Mouse (Mus musculus) stomach, postnatal 0 days (tissue): ENCODE results near the gene Atp8a2. TPM values are rescaled to one million over a fixed set of nuclear protein-coding genes. Genes with fewer than 3 reads are reported as not detected.
A peak's percentile ranks its signal among the peaks of the same experiment; 100 is the strongest.

Experiments used
- ATAC-seq: fragments of 200-750 bp; cut with Nextera tagmentation; 2 replicates; pipeline ENCODE4 v1.8.0; 2017; ENCODE audit not compliant: low FRiP score, low TSS enrichment
- DNase-seq: peaks from one replicate; pipeline ENCODE4 v3.0.0-alpha.2; 2016; ENCODE audit warnings: low spot score
- H3K27ac ChIP-seq: fragments of 300-500 bp; sonication (generic); replicated peaks from 2 replicates; pipeline ENCODE4 v1.5.1; 2014; ENCODE audit warnings: mild to moderate bottlenecking, control low read depth
- H3K27me3 ChIP-seq: fragments of 300-500 bp; sonication (generic); 2 replicates; pipeline ENCODE4 v1.6.1; 2014; ENCODE audit warnings: low read length; ENCODE audit not compliant: control insufficient read depth, insufficient read depth
- H3K36me3 ChIP-seq: fragments of 300-500 bp; sonication (generic); 2 replicates; pipeline ENCODE4 v1.6.1; 2014; ENCODE audit warnings: low read length, mixed read lengths; ENCODE audit not compliant: control insufficient read depth, insufficient read depth
- H3K4me1 ChIP-seq: fragments of 300-500 bp; sonication (generic); replicated peaks from 2 replicates; pipeline ENCODE4 v1.6.1; 2014; ENCODE audit warnings: antibody characterized with exemption; ENCODE audit not compliant: control insufficient read depth, insufficient read depth
- H3K4me2 ChIP-seq: fragments of 300-500 bp; sonication (generic); replicated peaks from 2 replicates; pipeline ENCODE4 v1.6.1; 2014; ENCODE audit warnings: low read depth, mild to moderate bottlenecking, control low read depth, moderate library complexity
- H3K4me3 ChIP-seq: fragments of 300-500 bp; sonication (generic); 2 replicates; pipeline ENCODE4 v1.5.1; 2014; ENCODE audit warnings: low read depth, low read length, control low read depth
- H3K9ac ChIP-seq: fragments of 300-500 bp; sonication (generic); 2 replicates; pipeline ENCODE4 v1.6.1; 2014; ENCODE audit warnings: mild to moderate bottlenecking, low read length, control low read depth, mixed read lengths
- H3K9me3 ChIP-seq: fragments of 300-500 bp; sonication (generic); 2 replicates; pipeline ENCODE4 v1.6.1; 2016; ENCODE audit warnings: low read length; ENCODE audit not compliant: control insufficient read depth
- CTCF ChIP-seq: IDR thresholded peaks from 2 replicates; pipeline ENCODE4 v1.5.1; 2016; ENCODE audit warnings: antibody characterized with exemption, low read depth, mild to moderate bottlenecking, moderate library complexity
- EP300 ChIP-seq: optimal IDR thresholded peaks from 2 replicates; pipeline ENCODE3; 2016; ENCODE audit warnings: antibody characterized with exemption
- WGBS: fragments of 180-500 bp; shearing (Covaris S2); extraction: QIAGEN DNeasy Blood & Tissue Kit; methylation state at CpG from one replicate; pipeline ENCODE4 v1.1.7; 2014; 5-methylcytosine and 5-hydroxymethylcytosine counted together
- polyA plus RNA-seq: library from polyadenylated mRNA; unstranded; fragments of >200 nt; fragmentation: Nextera tagmentation; extraction: Ambion mirVana; gene quantifications from 2 replicates; pipeline ENCODE4 v1.2.1, GENCODE M21; 2015

The Atp8a2 gene
- polyA plus RNA-seq, 1 experiment from 2014 or later = 6.3 TPM

- Histone ChIP-seq H3K36me3 (no peaks in the 10 kb centered on the region), H3K9me3 (no peaks in the 10 kb centered on the region), H3K27me3 (no peaks in the 10 kb centered on the region), H3K27ac (no peak overlapping the region), H3K4me2 (no peak overlapping the region), H3K4me1 (no peaks in the 10 kb centered on the region; the same call in 1 of the 2 replicates), H3K9ac (no peak overlapping the region), H3K4me3 (no peak overlapping the region)
- no peak for ATAC-seq
- WGBS = 34% methylated on average over 5 of the region's 5 CpGs
- no peak for DNase-seq
- TF ChIP-seq CTCF (no peak), EP300 (no peak)
Observed at GRCm38 (mm10) chr14:59641856-59642255, 555.1 kb downstream of the Atp8a2 start.

DNA sequence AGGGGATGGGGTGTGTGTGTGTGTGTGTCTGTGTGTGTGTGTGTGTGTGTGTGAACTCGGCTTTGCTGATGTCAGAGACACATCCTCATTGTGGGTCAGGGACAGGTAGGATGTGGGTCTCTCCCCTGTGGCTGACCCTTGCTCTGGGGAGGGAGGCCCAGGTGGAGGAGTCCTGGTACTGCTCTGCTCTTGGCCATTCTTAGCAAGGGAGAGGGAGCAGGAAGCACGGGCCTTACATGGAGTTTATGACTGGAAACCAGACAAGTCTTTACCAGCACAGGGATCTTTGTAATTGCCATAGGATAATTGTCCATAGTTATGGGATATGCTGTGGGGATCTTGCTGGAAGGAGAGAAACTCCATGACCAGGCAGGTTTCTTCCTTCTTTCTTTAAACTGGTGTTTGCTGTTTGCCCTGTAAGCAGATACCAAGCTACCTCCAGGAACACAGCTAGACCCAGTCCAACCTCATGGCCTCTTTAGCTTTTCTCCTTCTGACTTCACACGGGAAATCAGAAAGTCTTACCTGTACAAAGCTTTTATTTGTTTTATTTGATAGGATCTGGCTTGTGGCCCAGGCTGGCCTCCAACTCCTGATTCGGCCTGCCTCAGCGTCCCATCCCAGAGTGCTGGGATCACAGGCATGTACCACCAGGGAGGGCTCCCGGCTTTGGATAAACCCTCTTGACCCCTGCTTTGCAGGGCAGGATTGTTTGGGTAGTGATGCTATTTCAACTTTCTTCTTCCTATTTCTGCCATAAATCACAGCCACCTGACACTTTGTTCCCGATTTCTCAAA, 557.9 kb downstream of the Atp8a2 start:
- no peak overlapping the region for H3K4me2 ChIP-seq
- peak; percentile 55 for DNase-seq
- no peaks in the 10 kb centered on the region for H3K36me3 ChIP-seq
- no peaks in the 10 kb centered on the region for H3K27me3 ChIP-seq
- H3K4me3 ChIP-seq = no peak overlapping the region
- no peak overlapping the region for H3K9ac ChIP-seq
- no peaks in the 10 kb centered on the region for H3K9me3 ChIP-seq
- peak overlapping the region; percentile 49 for H3K27ac ChIP-seq
- ATAC-seq = peak; percentile 71; the same call in 1 of the 2 replicates
- TF ChIP-seq CTCF = no peak
- no peak for TF ChIP-seq EP300
- 32% methylated on average over 7 of the region's 7 CpGs for WGBS
- H3K4me1 ChIP-seq = no peaks in the 10 kb centered on the region; the same call in 1 of the 2 replicates

GRCm38 (mm10) chr14:59633988-59634387, 563.0 kb downstream of the Atp8a2 start:
- WGBS = 80% methylated on average over 9 of the region's 9 CpGs
- Histone ChIP-seq H3K9me3 (no peaks in the 10 kb centered on the region), H3K9ac (no peak overlapping the region), H3K4me3 (no peak overlapping the region), H3K36me3 (no peaks in the 10 kb centered on the region), H3K27ac (no peak overlapping the region), H3K4me1 (no peaks in the 10 kb centered on the region; the same call in 1 of the 2 replicates), H3K4me2 (no peak overlapping the region), H3K27me3 (no peaks in the 10 kb centered on the region)
- ATAC-seq = no peak; the same call in 1 of the 2 replicates
- no peak for TF ChIP-seq CTCF
- no peak for TF ChIP-seq EP300
- DNase-seq = no peak

DNA sequence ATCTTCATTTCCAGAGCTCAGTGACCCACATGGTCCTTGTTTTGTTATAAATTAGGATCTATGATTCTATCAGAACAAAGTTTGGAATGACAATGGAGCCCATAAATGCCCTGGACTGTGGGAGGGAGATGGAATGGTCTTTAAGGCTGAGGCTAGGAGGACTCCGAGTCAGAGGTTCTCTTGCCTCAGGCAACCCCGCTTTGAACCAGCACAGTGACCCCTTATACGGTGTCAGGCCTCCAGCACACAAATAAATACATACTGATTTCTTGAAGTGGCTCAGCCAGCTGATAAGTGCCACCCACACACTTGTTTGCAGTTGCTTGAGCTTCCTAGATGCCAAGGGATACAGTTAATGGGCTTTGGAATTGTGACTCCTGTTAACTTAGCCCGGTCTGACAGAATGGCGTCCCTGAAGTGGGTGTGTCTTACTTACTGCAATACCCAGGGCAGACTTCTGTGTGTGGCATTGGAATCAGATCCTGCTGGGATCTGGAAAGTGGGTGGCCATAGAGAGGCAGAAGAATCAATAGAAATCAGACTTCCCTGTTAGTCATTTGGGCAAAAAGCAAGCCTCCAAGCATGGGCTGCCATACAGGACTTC, 563.6 kb downstream of the Atp8a2 start:
- TF ChIP-seq EP300 (no peak), CTCF (no peak)
- DNase-seq (no peak), ATAC-seq (no peak; the same call in 1 of the 2 replicates)
- no peaks in the 10 kb centered on the region for H3K27me3 ChIP-seq
- H3K36me3 ChIP-seq = no peaks in the 10 kb centered on the region
- WGBS = 71% methylated on average over 5 of the region's 5 CpGs
- no peak overlapping the region for H3K4me3 ChIP-seq
- H3K27ac ChIP-seq = no peak overlapping the region
- no peak overlapping the region for H3K4me2 ChIP-seq
- no peaks in the 10 kb centered on the region for H3K4me1 ChIP-seq
- no peaks in the 10 kb centered on the region for H3K9me3 ChIP-seq
- no peak overlapping the region for H3K9ac ChIP-seq

- no peak overlapping the region for H3K27ac ChIP-seq
- WGBS = 97% methylated on average over 6 of the region's 6 CpGs
- no peak for DNase-seq
- no peak for ATAC-seq
- no peaks in the 10 kb centered on the region for H3K4me1 ChIP-seq
- H3K27me3 ChIP-seq = no peaks in the 10 kb centered on the region
- H3K4me3 ChIP-seq = no peak overlapping the region
- TF ChIP-seq CTCF = no peak
- no peak for TF ChIP-seq EP300
- H3K4me2 ChIP-seq = no peak overlapping the region
- H3K9ac ChIP-seq = no peak overlapping the region
- no peaks in the 10 kb centered on the region for H3K9me3 ChIP-seq
- H3K36me3 ChIP-seq = no peaks in the 10 kb centered on the region
Observed at GRCm38 (mm10) chr14:59632067-59632466, 564.9 kb downstream of the Atp8a2 start.

GRCm38 (mm10) chr14:59630096-59630495, 566.9 kb downstream of the Atp8a2 start:
- DNase-seq (no peak), ATAC-seq (no peak)
- no peaks in the 10 kb centered on the region for H3K4me1 ChIP-seq
- no peaks in the 10 kb centered on the region for H3K27me3 ChIP-seq
- 91% methylated on average over 9 of the region's 9 CpGs for WGBS
- H3K9me3 ChIP-seq = no peaks in the 10 kb centered on the region
- H3K36me3 ChIP-seq = no peaks in the 10 kb centered on the region
- no peak overlapping the region for H3K27ac ChIP-seq
- no peak overlapping the region for H3K4me3 ChIP-seq
- H3K4me2 ChIP-seq = no peak overlapping the region
- H3K9ac ChIP-seq = no peak overlapping the region
- TF ChIP-seq EP300 = no peak
- TF ChIP-seq CTCF = no peak
